Mouse (Mus musculus): ENCODE measurements around the gene Smug1.
A peak's percentile ranks its signal among the peaks of the same experiment; 100 is the strongest.

The Smug1 gene

DNA sequence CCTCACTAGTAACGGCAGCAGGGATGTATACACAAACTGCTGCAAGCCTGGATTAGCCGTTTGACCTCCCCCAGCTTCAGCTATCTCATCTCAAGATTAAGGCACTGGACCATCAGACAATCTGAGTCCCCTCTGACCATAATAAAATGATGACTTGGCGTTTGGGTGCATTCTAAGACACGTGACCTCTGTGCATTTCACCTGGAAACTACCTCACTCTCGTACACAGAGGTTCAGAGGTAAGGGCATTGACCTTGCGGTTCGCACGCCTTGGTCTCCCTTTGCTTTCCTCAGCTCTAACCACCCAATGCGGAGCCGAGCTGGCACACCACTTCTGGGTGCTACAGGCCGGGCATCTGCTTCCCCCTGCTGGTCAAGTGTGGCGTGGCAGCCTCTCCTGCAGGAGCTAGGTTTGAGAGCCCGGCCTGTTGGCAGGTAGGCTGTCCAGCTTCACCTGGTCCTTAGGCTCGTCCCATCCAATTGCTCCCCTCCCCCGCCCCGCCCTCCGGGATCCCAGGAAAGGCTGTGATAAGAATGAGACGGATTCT is 10.1 kb upstream of the Smug1 start:
- peak; percentile 96 for DNase-seq

DNA sequence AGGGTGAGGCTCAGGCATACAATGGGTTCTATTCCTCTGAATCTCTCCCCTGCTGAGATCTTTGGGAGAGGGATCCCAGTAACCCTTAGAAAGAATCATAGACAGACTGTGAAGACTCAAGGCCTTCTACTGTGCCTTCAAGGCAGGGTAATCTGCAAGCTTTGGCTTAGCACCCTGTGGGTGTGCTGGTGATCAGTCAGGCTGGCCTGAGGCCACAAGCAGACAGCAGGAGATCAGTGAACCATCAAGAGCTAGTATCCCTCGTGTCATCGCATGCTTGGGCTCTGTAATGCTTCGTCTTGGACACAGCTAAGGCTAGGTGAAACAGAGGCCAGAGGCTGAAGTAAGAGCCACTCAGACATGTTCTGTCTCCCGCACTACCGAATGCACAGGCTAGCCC is 6.4 kb upstream of the Smug1 start:
- no peak for DNase-seq

DNA sequence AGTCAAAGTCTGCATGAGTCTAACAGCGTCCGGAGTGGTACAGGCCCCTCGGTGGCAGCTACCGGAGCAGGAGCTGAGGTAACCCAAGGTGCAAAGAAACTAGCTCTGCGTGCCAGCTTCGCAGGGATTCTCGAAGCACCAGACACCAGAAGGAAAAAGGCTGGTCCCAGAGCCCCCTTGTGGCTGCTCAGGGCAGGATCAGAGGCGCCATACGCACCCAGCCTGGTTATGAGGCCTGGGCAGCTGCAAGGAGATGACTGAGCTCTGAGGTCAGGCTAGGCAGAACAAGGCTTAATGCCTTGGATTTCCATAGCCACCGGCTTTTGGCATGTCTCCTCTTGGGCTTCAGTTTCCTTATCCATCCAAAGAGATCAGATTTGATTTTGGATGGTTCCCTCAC is 5.6 kb upstream of the Smug1 start:
- peak; percentile 72 for DNase-seq

DNA sequence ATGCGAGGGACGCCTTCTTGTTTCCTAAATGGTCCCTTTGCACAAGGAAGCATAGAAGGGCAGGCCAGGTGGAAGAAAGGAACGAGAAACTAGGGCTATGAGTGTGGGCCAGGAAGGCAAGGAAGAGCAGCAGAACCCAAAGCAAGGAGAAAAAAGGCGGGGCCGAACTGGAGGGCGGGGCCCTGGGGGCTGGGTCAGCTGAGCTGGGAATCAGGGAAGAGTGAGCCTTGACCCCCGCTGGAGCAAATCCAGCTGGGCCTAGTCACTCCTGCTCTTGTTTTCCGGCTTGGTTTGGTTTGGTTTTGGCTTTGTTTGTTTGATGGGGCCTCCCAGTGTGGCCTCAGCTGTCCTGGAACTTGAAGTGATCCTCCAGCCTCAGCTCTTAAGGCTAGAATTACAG is 4.4 kb upstream of the Smug1 start:
- DNase-seq, result no peak

GRCm38 (mm10) chr15:103170316-103170679 is 3.4 kb upstream of the Smug1 start:
- no peak for DNase-seq

GRCm38 (mm10) chr15:103169612-103170315 is 2.9 kb upstream of the Smug1 start:
- DNase-seq, result no peak

- DNase-seq, result peak; percentile 48
These were observed 2.1 kb upstream of the Smug1 start for GRCm38 (mm10) chr15:103168801-103169611.

DNA sequence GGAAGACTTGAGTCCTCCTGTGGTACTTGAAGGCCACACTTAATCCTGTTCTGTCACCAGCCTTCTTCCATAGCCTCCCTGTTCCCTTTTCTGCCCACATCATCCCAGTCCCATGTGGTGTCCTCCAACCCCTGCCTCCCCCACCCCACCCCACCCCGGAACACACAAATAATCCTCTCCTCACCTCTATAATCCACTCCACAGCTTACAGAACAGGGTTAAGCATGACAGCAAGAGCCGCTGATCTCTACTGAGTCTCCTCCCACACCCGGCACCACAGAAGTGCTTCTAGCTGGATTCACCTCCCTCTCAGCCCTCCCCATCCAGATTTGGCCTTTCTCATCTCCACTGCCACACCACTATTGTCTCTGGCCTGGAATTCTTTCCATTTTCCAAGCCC is 894 bp upstream of the Smug1 start:
- DNase-seq, result no peak

- no peak for DNase-seq
These were observed 968 bp downstream of the Smug1 start for GRCm38 (mm10) chr15:103165924-103166323.

DNA sequence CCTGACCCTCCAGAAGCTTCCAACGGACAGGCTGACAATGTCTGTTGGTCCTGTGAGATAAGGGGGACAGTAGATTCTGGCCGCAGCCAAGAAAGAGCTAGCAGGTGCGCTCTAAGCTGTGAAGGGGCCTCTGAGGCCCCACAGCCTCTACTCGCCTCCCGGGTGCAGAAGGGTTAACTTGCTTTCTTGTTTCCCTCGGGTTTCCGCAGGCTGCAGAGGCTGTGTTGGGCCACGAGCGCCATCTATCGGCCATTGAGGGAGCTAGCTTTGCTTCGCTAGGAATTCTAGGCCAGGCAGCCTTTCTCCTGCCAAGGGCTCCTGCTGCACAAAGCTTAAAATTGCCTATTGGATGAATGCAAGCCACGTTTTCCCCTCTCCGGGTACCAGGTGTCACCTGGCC is 1.5 kb downstream of the Smug1 start:
- DNase-seq, result peak; percentile 91

DNA sequence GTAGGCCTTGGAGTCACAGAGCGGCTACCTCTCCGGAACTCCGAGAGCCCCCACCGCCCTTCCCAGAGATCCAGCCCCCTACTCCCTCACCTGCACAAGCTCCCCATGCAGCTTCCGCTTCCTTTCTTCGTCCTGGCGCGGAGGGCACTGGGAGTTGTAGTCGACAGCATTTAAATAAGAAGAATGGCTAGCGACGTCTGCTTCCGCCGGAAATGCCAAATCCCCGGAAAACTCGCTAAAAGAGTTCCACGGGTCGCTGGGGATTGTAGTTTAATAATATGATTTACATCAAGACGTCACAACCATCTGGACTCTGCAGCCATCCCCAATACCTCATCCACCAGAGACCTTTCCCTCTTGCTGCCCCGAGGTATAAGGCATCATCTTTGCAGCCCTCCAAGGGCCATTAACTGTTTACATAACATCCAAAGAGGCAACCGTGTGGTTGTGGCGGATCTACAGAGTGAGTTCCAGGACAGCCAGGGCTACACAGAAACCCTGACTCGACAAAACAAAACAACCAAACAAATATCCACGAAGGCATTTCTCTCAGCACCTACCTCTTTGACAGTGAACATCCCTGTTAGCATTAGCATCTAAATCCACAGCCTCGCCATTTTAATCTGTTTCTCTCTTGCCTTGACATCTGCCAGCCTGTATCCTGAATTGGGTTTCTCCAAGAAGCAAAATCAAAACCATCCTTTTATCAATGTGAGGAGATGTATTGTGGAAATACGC is 3.5 kb downstream of the Smug1 start:
- peak; percentile 88 for DNase-seq

DNA sequence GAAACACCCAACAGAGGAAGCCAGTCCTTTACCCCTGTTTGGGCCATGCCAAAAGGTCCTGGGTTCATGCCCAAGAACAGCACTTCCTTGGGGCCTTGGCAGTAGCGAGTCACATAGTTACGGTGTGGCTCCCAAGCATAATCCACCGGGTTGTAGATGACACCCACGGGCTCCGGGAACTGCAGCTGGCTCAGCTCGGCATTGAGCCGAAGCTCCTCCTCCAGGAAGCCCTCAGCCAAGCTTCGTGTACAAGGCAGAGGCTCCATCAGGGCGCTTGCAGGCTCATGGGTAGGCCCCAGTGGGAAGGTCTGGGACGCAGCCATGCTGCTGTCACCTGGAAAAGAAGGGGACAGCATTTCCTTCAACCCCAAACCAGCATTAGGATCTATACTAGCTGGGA is 9.3 kb downstream of the Smug1 start:
- no peak for DNase-seq

DNA sequence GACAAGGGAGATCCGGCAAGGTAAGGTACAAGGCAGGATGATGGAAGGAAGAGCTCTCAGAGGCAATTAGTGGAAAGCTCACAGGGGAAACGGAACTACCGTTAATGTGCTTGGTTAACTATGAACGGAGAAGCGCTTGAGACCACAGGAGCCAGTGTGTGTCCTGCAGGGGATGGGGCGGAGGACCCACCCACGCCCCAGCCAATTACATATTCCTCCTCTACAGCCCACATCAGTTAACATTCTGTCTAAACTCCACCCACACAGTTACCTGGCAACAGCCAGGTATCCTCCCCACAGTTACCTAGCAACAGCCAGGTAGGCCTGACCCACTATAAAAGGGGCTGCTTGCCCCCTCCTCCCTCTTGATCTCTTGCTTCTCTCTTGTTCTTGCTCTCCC is 10.0 kb downstream of the Smug1 start:
- no peak for DNase-seq

GRCm38 (mm10) chr15:103155366-103156321 is 11.2 kb downstream of the Smug1 start:
- no peak for DNase-seq

DNA sequence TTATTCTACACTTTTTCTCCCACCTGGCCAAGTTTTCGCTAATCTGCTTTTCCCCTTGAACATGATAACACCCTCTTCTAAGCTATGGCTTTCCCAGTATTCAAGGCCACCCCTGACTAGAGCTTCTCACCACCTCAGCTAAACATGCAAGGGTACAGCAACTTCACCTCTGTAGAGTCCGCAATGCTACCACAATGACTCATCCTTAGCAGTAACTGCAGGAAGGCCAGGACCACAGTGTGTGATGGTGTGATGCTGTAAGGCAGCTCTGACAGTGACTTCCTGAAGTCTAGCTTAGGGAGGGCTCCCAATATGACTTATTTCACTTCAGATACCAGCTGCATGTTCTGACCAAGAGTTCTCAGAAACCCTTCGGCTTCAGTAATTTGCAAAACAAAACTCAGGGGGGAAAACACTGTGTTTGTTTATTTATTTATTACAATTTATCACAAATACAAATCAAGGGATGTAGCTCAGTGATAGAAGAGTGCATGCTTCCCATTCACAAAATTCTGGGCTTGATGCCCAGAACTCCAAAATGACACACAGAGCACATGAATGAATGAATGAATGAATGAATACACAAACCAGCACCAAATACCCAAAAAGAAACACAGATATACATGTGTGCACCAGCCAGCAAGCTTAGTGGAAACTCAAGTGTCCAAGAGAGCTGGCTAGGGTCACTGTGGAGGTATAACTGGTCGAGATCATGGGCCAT is 13.8 kb downstream of the Smug1 start:
- DNase-seq, result no peak

- no peak for DNase-seq
These were observed 14.5 kb downstream of the Smug1 start for GRCm38 (mm10) chr15:103152371-103152770.

DNA sequence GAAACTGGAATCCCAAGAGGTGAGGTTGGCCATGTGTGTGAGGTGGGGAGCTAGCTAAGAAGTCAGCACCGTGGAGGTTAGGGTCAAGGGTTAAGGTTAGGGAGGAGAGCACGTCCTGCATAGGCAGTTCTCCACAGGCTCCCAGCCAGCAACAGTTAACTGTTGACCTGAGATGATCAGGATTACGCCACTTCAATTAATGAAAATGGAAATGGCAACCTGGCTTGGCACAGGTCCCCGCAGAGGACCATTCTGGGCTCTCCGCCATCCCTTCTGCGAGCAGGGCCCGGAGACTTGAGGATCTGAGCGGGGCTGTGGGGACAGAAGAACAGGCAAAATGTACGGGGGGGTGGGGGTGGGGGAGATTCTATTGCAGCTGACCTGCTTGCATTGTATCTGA is 19.1 kb downstream of the Smug1 start:
- no peak for DNase-seq

- DNase-seq, result no peak
These were observed 19.5 kb downstream of the Smug1 start for GRCm38 (mm10) chr15:103147422-103147690.

DNA sequence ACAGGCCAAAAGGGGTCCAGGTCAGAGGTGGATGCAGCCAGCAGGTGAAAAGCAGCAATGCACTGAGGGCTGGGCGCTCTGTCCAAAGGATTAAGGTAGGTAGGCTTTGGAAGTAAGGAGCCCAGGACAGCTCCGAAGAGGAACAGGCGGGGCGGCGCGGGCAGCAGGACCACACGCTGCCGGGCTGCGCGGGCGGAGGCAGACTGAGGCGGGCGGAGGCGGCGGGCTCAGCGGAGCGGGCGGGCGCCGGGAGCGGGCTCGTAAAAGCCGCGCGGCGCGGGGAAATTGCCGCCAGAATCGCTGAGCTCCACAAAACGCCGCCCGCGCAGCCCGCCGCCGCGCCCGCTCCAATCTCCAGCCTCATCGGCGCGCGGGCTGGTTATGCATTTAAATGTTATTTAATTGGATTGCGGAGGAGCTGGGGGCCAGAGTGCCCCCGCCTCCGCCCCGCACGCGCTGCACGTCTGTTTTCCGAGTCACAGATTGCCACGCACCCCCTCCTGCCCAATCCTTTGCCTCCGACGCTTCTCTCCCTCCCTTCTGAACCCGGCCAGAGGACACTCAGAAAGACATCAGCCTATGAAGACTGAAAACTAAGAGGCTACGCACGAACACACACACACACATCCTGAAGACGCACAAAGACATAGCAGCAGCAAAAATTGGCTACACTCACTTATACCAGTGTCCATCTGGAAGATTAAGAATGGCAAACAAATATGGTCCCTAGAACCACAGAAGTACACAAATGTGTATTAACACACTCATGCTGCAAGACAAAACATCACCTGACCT is 20.1 kb downstream of the Smug1 start:
- DNase-seq, result no peak

DNA sequence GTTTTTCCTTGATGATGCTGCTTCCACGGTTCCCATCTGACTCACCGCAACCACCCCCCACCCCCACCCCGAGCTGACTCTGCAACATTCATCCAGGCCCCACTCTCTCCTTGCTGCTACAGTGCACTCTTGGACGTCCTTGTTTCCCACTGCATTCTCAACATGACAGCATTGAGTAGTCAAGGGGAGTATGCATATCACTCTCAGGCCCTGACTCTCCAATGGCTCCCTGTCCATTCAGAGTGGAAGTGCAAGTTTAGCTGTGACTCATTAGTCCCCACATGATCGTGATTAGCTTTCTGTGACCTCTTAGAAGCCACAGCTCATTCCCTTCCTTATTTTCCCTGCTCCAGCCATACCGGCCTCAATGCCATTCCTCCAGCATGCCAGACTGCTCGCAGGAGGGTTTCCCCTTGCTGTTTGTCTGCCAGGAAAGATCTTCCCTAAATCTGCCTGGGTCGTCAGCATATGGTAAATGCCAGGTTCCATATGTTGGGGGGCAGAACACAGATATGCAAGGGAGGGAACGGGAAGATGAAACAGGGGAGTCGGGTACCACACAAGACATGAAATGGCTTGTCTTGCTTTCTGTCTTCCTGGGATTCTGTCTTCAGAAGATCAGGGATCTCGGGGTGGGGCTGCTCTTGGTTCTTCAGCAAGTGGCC is 21.1 kb downstream of the Smug1 start:
- no peak for DNase-seq

GRCm38 (mm10) chr15:103144176-103144575 is 22.7 kb downstream of the Smug1 start:
- DNase-seq, result no peak
